Mouse (Mus musculus): ENCODE results near the gene Erap1. TPM values are rescaled to one million over a fixed set of nuclear protein-coding genes. Genes with fewer than 3 reads are reported as not detected.
"Not testable (repeated sequence)": the region's sequence is repeated elsewhere in the genome, so short reads cannot be mapped to it uniquely, and the experiment has no call there.

Gene Erap1
- 29.3 TPM for polyA plus RNA-seq (2021)

GRCm38 (mm10) chr13:74638793-74639711 lies at the start of gene Erap1:
Erap1 (plus strand) TSS chr13:74639568.
- H3K27me3 ChIP-seq = no peaks in the 10 kb centered on the region
- peak; percentile 83 for TF ChIP-seq CTCF (IDR thresholded peaks at IDR 0.05)
- DNase-seq (ENCODE audit: low read depth, low spot score) (peak; percentile 19), ATAC-seq (peak; percentile 45)
- POLR2A ChIA-PET = no interaction called here
- in situ Hi-C loops (cut with MboI; ENCODE audit: low pct_unique_long_range_greater_than_20kb) = loop anchor here (5.0 to 10.0 kb wide), 2 partner anchors 218 to 566 kb away; no protein-coding TSS in a partner anchor
- CTCF ChIA-PET = no interaction called here

- POLR2A ChIA-PET; H3K27me3 ChIP-seq; in situ Hi-C loops (cut with MboI; ENCODE audit: low pct_unique_long_range_greater_than_20kb); CTCF ChIA-PET: not testable (repeated sequence)
- DNase-seq (ENCODE audit: low read depth, low spot score) = peak; percentile 28
- ATAC-seq = peak; percentile 100
These were observed 48.0 kb upstream of the Erap1 start for GRCm38 (mm10) chr13:74591401-74591821.

DNA sequence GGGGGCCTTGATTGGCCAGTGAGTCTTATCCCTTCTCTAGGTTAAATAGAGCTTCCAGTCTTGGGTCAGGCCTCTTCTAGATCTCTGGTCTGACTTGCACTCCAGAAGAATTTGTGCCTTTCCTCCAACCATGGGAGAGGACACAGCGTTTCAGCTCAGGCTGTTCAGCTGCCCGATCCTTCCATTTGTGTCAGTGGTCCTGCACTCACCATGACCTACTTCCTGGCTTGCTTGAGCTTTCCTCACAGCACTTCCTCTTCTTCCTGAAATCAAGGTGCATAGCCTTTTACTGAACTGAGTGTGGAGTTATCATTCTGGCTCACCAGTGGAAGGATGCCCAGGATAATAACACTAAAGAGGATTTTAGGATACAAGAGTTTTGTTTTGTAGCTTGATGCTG lies 47.5 kb upstream of the Erap1 start:
- DNase-seq (ENCODE audit: low read depth, low spot score); CTCF ChIA-PET; POLR2A ChIA-PET; H3K27me3 ChIP-seq; in situ Hi-C loops (cut with MboI; ENCODE audit: low pct_unique_long_range_greater_than_20kb): not testable (repeated sequence)
- ATAC-seq = peak; percentile 12

DNA sequence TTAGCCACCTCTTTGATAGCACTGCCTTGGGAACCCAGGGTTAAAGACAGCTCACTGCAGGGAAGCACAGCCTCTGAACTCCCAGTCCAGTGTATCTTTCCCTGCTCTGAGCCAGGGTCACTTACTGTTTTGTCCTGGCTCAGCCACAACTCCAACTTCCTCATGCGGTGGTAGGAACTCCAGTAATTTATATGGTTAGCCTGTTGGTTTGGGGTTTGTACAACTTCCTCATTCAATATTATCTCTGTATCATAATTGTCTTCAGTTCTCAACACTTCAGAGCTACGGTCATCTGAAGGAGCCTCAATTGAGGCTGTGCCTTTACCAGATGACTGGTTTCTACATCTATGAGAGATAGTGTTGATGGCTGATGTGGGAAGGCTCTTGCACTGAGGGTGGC lies 42.3 kb upstream of the Erap1 start:
- H3K27me3 ChIP-seq; DNase-seq (ENCODE audit: low read depth, low spot score); CTCF ChIA-PET; ATAC-seq; in situ Hi-C loops (cut with MboI; ENCODE audit: low pct_unique_long_range_greater_than_20kb); POLR2A ChIA-PET: not testable (repeated sequence)

GRCm38 (mm10) chr13:74601776-74602175 lies 37.6 kb upstream of the Erap1 start:
- POLR2A ChIA-PET; in situ Hi-C loops (cut with MboI; ENCODE audit: low pct_unique_long_range_greater_than_20kb): not testable (repeated sequence)

GRCm38 (mm10) chr13:74617163-74618019 lies 22.0 kb upstream of the Erap1 start:
- in situ Hi-C loops (cut with MboI; ENCODE audit: low pct_unique_long_range_greater_than_20kb); DNase-seq (ENCODE audit: low read depth, low spot score); POLR2A ChIA-PET; H3K27me3 ChIP-seq; CTCF ChIA-PET: not testable (repeated sequence)
- peak; percentile 90 for ATAC-seq

More at GRCm38 (mm10) chr13:74601776-74602175, 37.6 kb upstream of the Erap1 start:
- DNase-seq (ENCODE audit: low read depth, low spot score); CTCF ChIA-PET; H3K27me3 ChIP-seq; ATAC-seq: not testable (repeated sequence)

GRCm38 (mm10) chr13:74632327-74632726 lies 7.0 kb upstream of the Erap1 start:
- no peak for ATAC-seq
- in situ Hi-C loops (cut with MboI; ENCODE audit: low pct_unique_long_range_greater_than_20kb) = loop anchor here (10.0 kb wide), 1 partner anchor 572 kb away; no protein-coding TSS in a partner anchor
- CTCF ChIA-PET = no interaction called here

GRCm38 (mm10) chr13:74632857-74633256 lies 6.5 kb upstream of the Erap1 start:
- ChIA-PET POLR2A (no interaction called here), CTCF (no interaction called here)
- DNase-seq (ENCODE audit: low read depth, low spot score) (no peak), ATAC-seq (no peak)
- TF ChIP-seq CTCF (IDR thresholded peaks at IDR 0.05) = no peak
- in situ Hi-C loops (cut with MboI; ENCODE audit: low pct_unique_long_range_greater_than_20kb) = loop anchor here (10.0 kb wide), 1 partner anchor 572 kb away; no protein-coding TSS in a partner anchor
- no peaks in the 10 kb centered on the region for H3K27me3 ChIP-seq

More at GRCm38 (mm10) chr13:74632327-74632726, 7.0 kb upstream of the Erap1 start:
- no peak for DNase-seq (ENCODE audit: low read depth, low spot score)
- POLR2A ChIA-PET = no interaction called here
- no peak for TF ChIP-seq CTCF (IDR thresholded peaks at IDR 0.05)
- H3K27me3 ChIP-seq = no peaks in the 10 kb centered on the region

- ATAC-seq (peak; percentile 94), DNase-seq (ENCODE audit: low read depth, low spot score) (peak; percentile 55)
- ChIA-PET CTCF (no interaction called here), POLR2A (interaction anchor here (1.2 kb wide), 1 partner anchor 167 kb away, joined by 4 read pairs; no protein-coding TSS in a partner anchor)
- TF ChIP-seq CTCF (IDR thresholded peaks at IDR 0.05) = no peak
- in situ Hi-C loops (cut with MboI; ENCODE audit: low pct_unique_long_range_greater_than_20kb) = loop anchor here (5.0 to 10.0 kb wide), 2 partner anchors 217 to 565 kb away; no protein-coding TSS in a partner anchor
- H3K27me3 ChIP-seq = no peaks in the 10 kb centered on the region
These were observed 549 bp downstream of the Erap1 start for GRCm38 (mm10) chr13:74639712-74640522.

GRCm38 (mm10) chr13:74640523-74640920 lies 1.2 kb downstream of the Erap1 start:
- H3K27me3 ChIP-seq; CTCF ChIA-PET; ATAC-seq; DNase-seq (ENCODE audit: low read depth, low spot score); in situ Hi-C loops (cut with MboI; ENCODE audit: low pct_unique_long_range_greater_than_20kb): not testable (repeated sequence)
- POLR2A ChIA-PET = interaction anchor here (1.2 kb wide), 1 partner anchor 167 kb away, joined by 4 read pairs; no protein-coding TSS in a partner anchor
